Mouse (Mus musculus) neural tube, embryonic 11.5 days (tissue): ENCODE measurements around the gene Hist2h2ab. TPM values are rescaled to one million over a fixed set of nuclear protein-coding genes. Genes with fewer than 3 reads are reported as not detected.
"Not testable (repeated sequence)": the region's sequence is repeated elsewhere in the genome, so short reads cannot be mapped to it uniquely, and the experiment has no call there.

Source experiments
- ATAC-seq: fragments of 200-750 bp; cut with Nextera tagmentation; 2 replicates; pipeline ENCODE4 v1.8.0; 2017; ENCODE audit warnings: moderate number of reproducible peaks, mild to moderate bottlenecking, moderate TSS enrichment, moderate library complexity; ENCODE audit not compliant: insufficient read depth, low FRiP score, low TSS enrichment
- DNase-seq: peaks from one replicate; pipeline ENCODE4 v3.0.0-alpha.2; 2015; ENCODE audit warnings: low spot score
- H3K27ac ChIP-seq: fragments of 300-500 bp; sonication (generic); 2 replicates; pipeline ENCODE4 v1.5.1; 2014; ENCODE audit warnings: low read depth, mild to moderate bottlenecking, low read length
- H3K27me3 ChIP-seq: fragments of 300-500 bp; sonication (generic); 2 replicates; pipeline ENCODE4 v1.6.1; 2014; ENCODE audit warnings: mild to moderate bottlenecking, low read length, mixed read lengths; ENCODE audit not compliant: control insufficient read depth, insufficient read depth
- H3K36me3 ChIP-seq: fragments of 300-500 bp; sonication (generic); 2 replicates; pipeline ENCODE4 v1.6.1; 2014; ENCODE audit warnings: mild to moderate bottlenecking, low read length, moderate library complexity, mixed read lengths; ENCODE audit not compliant: control insufficient read depth, insufficient read depth
- H3K4me1 ChIP-seq: fragments of 300-500 bp; sonication (generic); 2 replicates; pipeline ENCODE4 v1.6.1; 2014; ENCODE audit warnings: low read length, mixed read lengths; ENCODE audit not compliant: control insufficient read depth, insufficient read depth
- H3K4me2 ChIP-seq: fragments of 300-500 bp; sonication (generic); 2 replicates; pipeline ENCODE4 v1.6.1; 2014; ENCODE audit warnings: low read depth, mild to moderate bottlenecking, moderate library complexity
- H3K4me3 ChIP-seq: fragments of 300-500 bp; sonication (generic); 2 replicates; pipeline ENCODE4 v1.5.1; 2014; ENCODE audit warnings: low read depth, low read length
- H3K9ac ChIP-seq: fragments of 300-500 bp; sonication (generic); 2 replicates; pipeline ENCODE4 v1.6.1; 2014; ENCODE audit warnings: mild to moderate bottlenecking, low read length
- H3K9me3 ChIP-seq: fragments of 300-500 bp; sonication (generic); 2 replicates; pipeline ENCODE4 v1.6.1; 2016; ENCODE audit warnings: low read length; ENCODE audit not compliant: control insufficient read depth
- WGBS: fragments of 180-500 bp; shearing (Covaris S2); extraction: QIAGEN DNeasy Blood & Tissue Kit; methylation state at CpG from one replicate; pipeline ENCODE4 v1.1.7; 2014; 5-methylcytosine and 5-hydroxymethylcytosine counted together
- microRNA-seq: library from miRNA; unstranded; fragments of <30 nt; microRNA quantifications from one replicate; pipeline ENCODE4, GENCODE M21; 2016
- polyA plus RNA-seq: library from polyadenylated mRNA; unstranded; fragments of >200 nt; fragmentation: Nextera tagmentation; extraction: Ambion mirVana; gene quantifications from 2 replicates; pipeline ENCODE4 v1.2.1, GENCODE M21; 2014

Hist2h2ab gene
- polyA plus RNA-seq, 1 experiment from 2014 or later = not detected

DNA sequence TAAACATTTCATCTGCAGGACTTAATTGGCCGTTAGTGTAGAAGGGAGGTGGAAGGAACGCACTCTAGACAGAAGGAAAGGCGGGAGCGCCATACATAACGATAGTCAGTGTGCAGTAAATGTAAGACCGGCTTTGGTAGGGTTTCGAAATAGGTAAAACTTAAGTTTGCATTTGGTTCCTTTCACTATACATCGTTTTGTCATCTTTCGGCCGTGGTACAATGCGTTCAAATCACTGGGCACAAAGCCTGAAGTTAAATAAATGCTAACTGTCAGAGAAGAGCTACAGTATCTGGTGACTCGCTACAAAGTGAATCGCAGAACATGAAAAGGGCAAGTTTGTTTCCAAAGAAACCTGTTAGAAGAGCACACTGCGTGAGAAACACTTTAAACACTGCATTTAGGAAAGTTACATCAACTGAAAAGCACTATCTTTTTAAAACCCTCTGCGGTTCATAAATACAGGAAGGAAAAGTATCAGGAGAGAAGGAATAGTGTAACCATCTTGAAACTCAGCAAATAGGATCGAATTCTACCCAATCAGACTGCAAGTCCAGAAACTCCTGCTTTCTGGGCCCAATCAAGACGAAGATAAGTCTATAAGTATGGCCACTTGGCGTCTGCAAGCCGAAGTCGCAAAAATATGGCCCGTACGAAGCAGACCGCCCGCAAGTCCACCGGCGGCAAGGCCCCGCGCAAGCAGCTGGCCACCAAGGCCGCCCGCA lies 48.5 kb downstream of the Hist2h2ab start, which contains the start of gene Hist2h3b:
Hist2h3b (plus strand) TSS at position 604 of the 725 bp plus-strand sequence.
- WGBS = 25% methylated on average over 28 of the region's 30 CpGs
- Histone ChIP-seq H3K27me3 (no peaks in the 10 kb centered on the region), H3K9me3 (no peaks in the 10 kb centered on the region), H3K27ac (peak within 1 kb of the TSS; percentile 95), H3K4me1 (peaks cover 19% of the 10 kb centered on the region; the same call in 1 of the 2 replicates), H3K4me2 (peak within 1 kb of the TSS; percentile 88), H3K36me3 (no peaks in the 10 kb centered on the region), H3K9ac (peak within 1 kb of the TSS; percentile 75), H3K4me3 (peak within 1 kb of the TSS; percentile 48)
- DNase-seq (peak; percentile 82), ATAC-seq (peak; percentile 54)

DNA sequence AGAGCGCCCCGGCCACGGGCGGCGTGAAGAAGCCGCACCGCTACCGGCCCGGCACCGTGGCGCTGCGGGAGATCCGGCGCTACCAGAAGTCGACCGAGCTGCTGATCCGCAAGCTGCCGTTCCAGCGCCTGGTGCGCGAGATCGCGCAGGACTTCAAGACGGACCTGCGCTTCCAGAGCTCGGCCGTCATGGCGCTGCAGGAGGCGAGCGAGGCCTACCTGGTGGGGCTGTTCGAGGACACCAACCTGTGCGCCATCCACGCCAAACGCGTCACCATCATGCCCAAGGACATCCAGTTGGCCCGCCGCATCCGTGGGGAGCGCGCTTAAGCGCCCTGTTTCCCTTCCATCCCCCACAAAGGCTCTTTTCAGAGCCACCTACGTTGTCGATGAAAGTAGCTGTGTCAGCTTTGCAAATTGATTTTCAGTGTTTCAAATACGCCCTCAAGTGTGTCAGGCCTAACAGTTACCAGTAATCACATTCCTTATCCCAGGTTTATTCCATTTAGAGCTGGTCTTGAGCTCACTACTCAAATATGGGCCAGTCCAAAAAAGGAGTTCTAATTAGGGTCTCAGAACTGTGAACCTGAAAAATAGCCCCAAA lies 49.2 kb downstream of the Hist2h2ab start:
- peak overlapping the region; percentile 75 for H3K9ac ChIP-seq
- H3K9me3 ChIP-seq, H3K36me3 ChIP-seq, H3K27me3 ChIP-seq: not testable (repeated sequence)
- peaks cover 17% of the 10 kb centered on the region; the same call in 1 of the 2 replicates for H3K4me1 ChIP-seq
- peak overlapping the region; percentile 48 for H3K4me3 ChIP-seq
- WGBS = 0% methylated on average over 9 of the region's 44 CpGs
- peak overlapping the region; percentile 88 for H3K4me2 ChIP-seq
- peak overlapping the region; percentile 95 for H3K27ac ChIP-seq
- peak; percentile 54 for ATAC-seq
- peak; percentile 53 for DNase-seq

Small RNA genes lying within 50 kb of the gene (microRNA-seq; reads per million reads assigned to microRNA genes)
- gene Gm44492 (not detected), gene Gm47311 (not detected), gene Gm47313 (not detected)

Other genes starting within 250 kb of the Hist2h2ab start
- gene Plekho1, start 223.9 kb upstream of the Hist2h2ab start, polyA plus RNA-seq = 72.8 and 79.5 TPM in 2 replicates
- gene Vps45, start 161.4 kb upstream of the Hist2h2ab start, polyA plus RNA-seq = 31.0 and 32.2 TPM in 2 replicates
- 9.0 and 11.4 TPM in 2 replicates for gene Otud7b, start 115.3 kb upstream of the Hist2h2ab start, polyA plus RNA-seq
- gene Mtmr11, start 57.9 kb upstream of the Hist2h2ab start, polyA plus RNA-seq = 7.1 and 11.7 TPM in 2 replicates
- gene Sf3b4, start 47.5 kb upstream of the Hist2h2ab start, polyA plus RNA-seq = 233 TPM in 2 replicates
- 14.1 and 14.5 TPM in 2 replicates for gene Sv2a, start 38.7 kb upstream of the Hist2h2ab start, polyA plus RNA-seq
- 63.3 and 70.4 TPM in 2 replicates for gene Bola1, start 156 bp upstream of the Hist2h2ab start, polyA plus RNA-seq
- gene Hist2h2ac, start 1.0 kb downstream of the Hist2h2ab start, polyA plus RNA-seq = 7.8 and 12.7 TPM in 2 replicates
- 6.8 and 8.6 TPM in 2 replicates for gene Hist2h2be, start 1.3 kb downstream of the Hist2h2ab start, polyA plus RNA-seq
- 5.8 and 6.7 TPM in 2 replicates for gene Hist2h3c2, start 19.3 kb downstream of the Hist2h2ab start, polyA plus RNA-seq
- 24.5 and 46.0 TPM in 2 replicates for gene Hist2h2aa2, start 20.4 kb downstream of the Hist2h2ab start, polyA plus RNA-seq
- 11.4 and 24.5 TPM in 2 replicates for gene Hist2h2aa1, start 25.6 kb downstream of the Hist2h2ab start, polyA plus RNA-seq
- 0.42 TPM in 1 of 2 replicates, not detected in the other for gene Hist2h3c1, start 26.8 kb downstream of the Hist2h2ab start, polyA plus RNA-seq
- 5.8 and 5.9 TPM in 2 replicates for gene Hist2h4, start 43.4 kb downstream of the Hist2h2ab start, polyA plus RNA-seq
- gene Hist2h3b, start 48.8 kb downstream of the Hist2h2ab start, polyA plus RNA-seq = 55.7 and 56.1 TPM in 2 replicates
- gene Hist2h2bb, start 49.9 kb downstream of the Hist2h2ab start, polyA plus RNA-seq = 17.3 and 22.2 TPM in 2 replicates
- 0.80 and 2.5 TPM in 2 replicates for gene Fcgr1, start 74.1 kb downstream of the Hist2h2ab start, polyA plus RNA-seq
- not detected in 2 replicates for gene BC107364, start 232.4 kb downstream of the Hist2h2ab start, polyA plus RNA-seq